14 mouse cellular contexts compared by ENCODE assay signal in the genomic region with DNA sequence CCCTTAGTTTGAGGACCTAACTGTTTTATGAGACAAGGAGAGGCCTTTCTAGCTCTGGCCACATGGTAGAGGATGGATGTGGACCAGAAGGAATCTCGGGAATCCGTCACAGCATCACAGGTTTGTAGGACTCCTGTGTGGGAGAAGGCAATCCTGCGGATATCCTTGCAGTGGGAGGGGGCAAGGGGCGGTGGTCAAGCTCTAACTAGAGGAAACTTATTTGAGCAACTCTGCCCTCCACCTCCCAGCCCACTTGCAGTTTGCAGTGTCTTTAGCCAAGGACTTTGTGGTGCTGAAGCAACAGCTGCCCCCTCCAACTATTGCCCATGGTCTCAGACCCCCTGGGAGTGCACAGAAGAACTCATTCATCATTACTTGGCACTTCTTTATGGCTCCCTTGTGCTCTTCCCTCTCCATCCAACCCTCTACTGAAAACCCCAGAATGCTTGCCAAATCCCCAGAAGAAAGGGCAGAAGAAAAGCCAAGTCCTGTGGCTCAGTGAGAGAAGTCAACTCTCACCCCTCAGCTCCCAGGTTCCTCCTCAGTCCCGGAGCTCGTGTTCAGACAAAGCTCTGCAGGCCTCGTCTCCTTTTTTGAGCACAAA.
DNase-seq lines count a peak whose midpoint lies in the region; ATAC-seq and TF ChIP-seq lines count a peak whose summit lies in the region.
"Had no signal": no experiment of that assay in that cellular context is flagged by ENCODE, and none has a peak within 500 bp of the region (broad histone marks: within the 10 kb centered on the region; RNA-seq: fewer than 3 reads in every experiment).

No protein-coding gene starts in this region.

- peak; percentile 7; the same call in 1 of the 2 replicates for ATAC-seq in frontal cortex, adult (ENCODE audit: low TSS enrichment)
- peak; percentile 37 for ATAC-seq in hindbrain, embryonic 13.5 days (ENCODE audit: low FRiP score)
- no peak for ATAC-seq in midbrain, embryonic 14.5 days (ENCODE audit: low FRiP score, low TSS enrichment)
- no peak for ATAC-seq in megakaryocyte, adult 5-6 weeks (ENCODE audit: poor library complexity, severe bottlenecking)

- 59% methylated on average over 7 of the region's 7 CpGs for WGBS in hindbrain, embryonic 13.5 days
- 70% methylated on average over 7 of the region's 7 CpGs for WGBS in midbrain, embryonic 14.5 days

- H3K9me3 ChIP-seq in hindbrain, embryonic 13.5 days = no peaks in the 10 kb centered on the region
- no peaks in the 10 kb centered on the region for H3K9me3 ChIP-seq in midbrain, embryonic 14.5 days (ENCODE audit: control insufficient read depth, low read length)
- H3K9me3 ChIP-seq: limb, embryonic 15.5 days had no signal

- H3K9ac ChIP-seq in hindbrain, embryonic 13.5 days = no peak overlapping the region
- no peak overlapping the region for H3K9ac ChIP-seq in midbrain, embryonic 14.5 days (replicated peaks; ENCODE audit: low read length)
- H3K9ac ChIP-seq: limb, embryonic 15.5 days had no signal

- no peak overlapping the region for H3K4me3 ChIP-seq in cortical plate, adult 2 months (ENCODE audit: insufficient read depth, low read length)
- H3K4me3 ChIP-seq in hindbrain, embryonic 13.5 days = no peak overlapping the region
- no peak overlapping the region for H3K4me3 ChIP-seq in midbrain, embryonic 14.5 days (replicated peaks; ENCODE audit: low read depth, low read length)
- H3K4me3 ChIP-seq: erythroblast, embryonic 14.5 days; limb, embryonic 15.5 days had no signal

- H3K36me3 ChIP-seq in hindbrain, embryonic 13.5 days = no peaks in the 10 kb centered on the region
- no peaks in the 10 kb centered on the region for H3K36me3 ChIP-seq in midbrain, embryonic 14.5 days (ENCODE audit: control insufficient read depth, insufficient read depth, low read length)
- H3K36me3 ChIP-seq: limb, embryonic 15.5 days had no signal

- no peak for DNase-seq in frontal cortex, postnatal 25 days (ENCODE audit: low spot score in 2 of 2)
- DNase-seq in midbrain, embryonic 14.5 days = peak; percentile 54
- DNase-seq in ovary, adult 18-20 months (ENCODE audit: low spot score) = no peak
- DNase-seq in lung, postnatal 25 days (ENCODE audit: low spot score) = no peak
- DNase-seq: kidney, adult 2 months; thymus, adult 18-20 months had no signal

- peak overlapping the region; percentile 49; the same call in 1 of the 2 replicates for H3K27ac ChIP-seq in cortical plate, adult 2 months (ENCODE audit: insufficient read depth, low read length)
- H3K27ac ChIP-seq in hindbrain, embryonic 13.5 days = peak overlapping the region; percentile 93
- H3K27ac ChIP-seq in midbrain, embryonic 14.5 days (replicated peaks; ENCODE audit: low read depth, low read length) = peak overlapping the region; percentile 87
- H3K27ac ChIP-seq: limb, embryonic 15.5 days; macrophage had no signal

- no peaks in the 10 kb centered on the region for H3K27me3 ChIP-seq in hindbrain, embryonic 13.5 days
- no peaks in the 10 kb centered on the region for H3K27me3 ChIP-seq in midbrain, embryonic 14.5 days (ENCODE audit: control insufficient read depth, insufficient read depth, low read length)
- H3K27me3 ChIP-seq: limb, embryonic 15.5 days had no signal

- no peak for TF ChIP-seq POLR2A in cortical plate, adult 2 months (IDR thresholded peaks at IDR 0.05; ENCODE audit: extremely low read depth, insufficient read depth, low read length)

- H3K4me2 ChIP-seq in hindbrain, embryonic 13.5 days = peak overlapping the region; percentile 36; the same call in 1 of the 2 replicates
- H3K4me2 ChIP-seq in midbrain, embryonic 14.5 days (ENCODE audit: low read length) = peak overlapping the region; percentile 37; the same call in 1 of the 2 replicates
- H3K4me2 ChIP-seq: heart, embryonic 11.5 days; limb, embryonic 15.5 days had no signal

- TF ChIP-seq CTCF in cortical plate, adult 2 months (IDR thresholded peaks at IDR 0.05; ENCODE audit: extremely low read depth, insufficient read depth, low read length) = no peak

- peaks cover 15% of the 10 kb centered on the region for H3K4me1 ChIP-seq in cortical plate, adult 2 months (ENCODE audit: control insufficient read depth, insufficient read depth, low read length)
- peaks cover 36% of the 10 kb centered on the region for H3K4me1 ChIP-seq in hindbrain, embryonic 13.5 days (replicated peaks)
- peaks cover 34% of the 10 kb centered on the region for H3K4me1 ChIP-seq in midbrain, embryonic 14.5 days (ENCODE audit: control insufficient read depth, insufficient read depth, low read length)
- H3K4me1 ChIP-seq: limb, embryonic 15.5 days had no signal

Comparison
In these comparisons a context has a peak if more than half of its experiments do, and no peak if none do; other contexts are left out.
1. ATAC-seq: peak in frontal cortex, adult (single experiment) and hindbrain, embryonic 13.5 days (single experiment); none in midbrain, embryonic 14.5 days (single experiment) and megakaryocyte, adult 5-6 weeks (single experiment).
2. Peak in every context shown above with its lines, with median percentiles within 50 percentile points of each other: H3K27ac ChIP-seq.